Mouse (Mus musculus) liver, adult 2 months (tissue): ENCODE measurements around the gene Epn1.

Source experiments
- CTCF ChIP-seq: fragments of 200-500 bp; IDR thresholded peaks from 2 replicates; pipeline ENCODE4 v1.5.1; 2011; ENCODE audit warnings: low read depth, low read length, control low read depth
- POLR2A ChIP-seq: fragments of 200-500 bp; IDR thresholded peaks from 2 replicates; pipeline ENCODE4 v1.6.1; 2011; ENCODE audit warnings: low read length, control low read depth; ENCODE audit not compliant: insufficient read depth; ENCODE audit errors: extremely low read depth

DNA sequence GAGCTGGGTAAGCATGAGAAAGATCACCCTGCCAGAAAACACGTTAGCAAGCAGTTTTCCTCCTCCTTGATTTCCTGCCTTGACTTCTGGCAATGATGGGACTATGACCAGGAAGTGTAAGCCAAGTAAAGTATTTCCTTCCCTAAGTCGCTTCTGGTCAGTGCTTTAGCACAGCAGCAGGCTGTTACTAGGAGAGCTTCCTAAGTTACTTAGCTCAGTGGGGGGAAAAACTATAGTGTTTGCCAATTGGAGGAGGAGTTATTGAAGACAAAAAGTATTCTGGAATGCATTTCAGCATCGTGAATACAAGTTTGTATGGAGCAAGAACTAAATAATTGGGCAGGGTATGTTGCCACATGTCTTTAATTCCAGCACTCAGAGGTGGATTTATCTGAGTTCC lies 32.7 kb downstream of the Epn1 start:
- TF ChIP-seq CTCF: no peak
- TF ChIP-seq POLR2A: no peak
